Mouse (Mus musculus) urinary bladder, adult 2 months (tissue): ENCODE measurements around the gene Gnb2. TPM values are rescaled to one million over a fixed set of nuclear protein-coding genes. Genes with fewer than 3 reads are reported as not detected.

ENCODE experiments used
- polyA plus RNA-seq: library from polyadenylated mRNA; depleted of rRNA; stranded (reverse); fragments of >200 nt; gene quantifications from 2 replicates; pipeline ENCODE4 v1.2.3, GENCODE M21; 2012; rRNA removed

The Gnb2 gene
- polyA plus RNA-seq, 1 experiment = 433 TPM

Other genes starting within 250 kb of the Gnb2 start
- gene Ache, start 246.0 kb downstream of the Gnb2 start, polyA plus RNA-seq = 0.87 and 1.1 TPM in 2 replicates
- 8.2 and 9.0 TPM in 2 replicates for gene Ufsp1, start 238.9 kb downstream of the Gnb2 start, polyA plus RNA-seq
- gene Srrt, start 225.8 kb downstream of the Gnb2 start, polyA plus RNA-seq = 163 and 168 TPM in 2 replicates
- 54.5 and 62.8 TPM in 2 replicates for gene Trip6, start 219.1 kb downstream of the Gnb2 start, polyA plus RNA-seq
- 16.6 and 17.1 TPM in 2 replicates for gene Slc12a9, start 199.9 kb downstream of the Gnb2 start, polyA plus RNA-seq
- gene Ephb4, start 183.4 kb downstream of the Gnb2 start, polyA plus RNA-seq = 24.2 and 31.4 TPM in 2 replicates
- 0.11 and 0.15 TPM in 2 replicates for gene Zan, start 56.4 kb downstream of the Gnb2 start, polyA plus RNA-seq
- gene Pop7, start 31.0 kb downstream of the Gnb2 start, polyA plus RNA-seq = 23.4 and 29.6 TPM in 2 replicates
- gene Gigyf1, start 15.0 kb downstream of the Gnb2 start, polyA plus RNA-seq = 32.4 and 34.7 TPM in 2 replicates
- gene Epo, start 268 bp downstream of the Gnb2 start, polyA plus RNA-seq = not detected in 2 replicates
- gene Actl6b, start 20.0 kb upstream of the Gnb2 start, polyA plus RNA-seq = 0.06 TPM in 1 of 2 replicates, not detected in the other
- 0.48 and 0.68 TPM in 2 replicates for gene Tfr2, start 36.3 kb upstream of the Gnb2 start, polyA plus RNA-seq
- gene Mospd3, start 67.5 kb upstream of the Gnb2 start, polyA plus RNA-seq = 30.9 and 38.7 TPM in 2 replicates
- 305 and 309 TPM in 2 replicates for gene Pcolce, start 80.3 kb upstream of the Gnb2 start, polyA plus RNA-seq
- gene Fbxo24, start 95.5 kb upstream of the Gnb2 start, polyA plus RNA-seq = 0.81 and 0.94 TPM in 2 replicates
- 17.4 and 19.6 TPM in 2 replicates for gene Lrch4, start 95.6 kb upstream of the Gnb2 start, polyA plus RNA-seq
- gene Gm20605, start 95.7 kb upstream of the Gnb2 start, polyA plus RNA-seq = 22.7 and 24.6 TPM in 2 replicates
- gene Sap25, start 107.8 kb upstream of the Gnb2 start, polyA plus RNA-seq = 41.4 and 41.6 TPM in 2 replicates
- 1.2 and 1.4 TPM in 2 replicates for gene Irs3, start 112.2 kb upstream of the Gnb2 start, polyA plus RNA-seq
- 24.7 and 25.4 TPM in 2 replicates for gene Agfg2, start 151.2 kb upstream of the Gnb2 start, polyA plus RNA-seq
- 6.7 and 7.6 TPM in 2 replicates for gene Nyap1, start 208.1 kb upstream of the Gnb2 start, polyA plus RNA-seq
- 68.8 and 109 TPM in 2 replicates for gene Tsc22d4, start 212.2 kb upstream of the Gnb2 start, polyA plus RNA-seq
- 20.1 and 26.6 TPM in 2 replicates for gene Ppp1r35, start 245.3 kb upstream of the Gnb2 start, polyA plus RNA-seq